Mouse (Mus musculus) left cerebral cortex, adult 2 months (tissue): ENCODE measurements around the gene Ncoa1. TPM values are rescaled to one million over a fixed set of nuclear protein-coding genes. Genes with fewer than 3 reads are reported as not detected.
A peak's percentile ranks its signal among the peaks of the same experiment; 100 is the strongest.

Experiments
- DNase-seq, 2 experiments: peaks; one replicate each; pipeline ENCODE4 v3.0.0; 2021 to 2022; ENCODE audit warnings: low spot score in 2 of 2, mixed read lengths in 1 of 2; ENCODE audit errors: extremely low spot score in 1 of 2
- H3K27ac ChIP-seq: fragments of 200-600 bp; 2 replicates; pipeline ENCODE4 v1.8.1; 2022
- H3K4me3 ChIP-seq: fragments of 200-600 bp; 2 replicates; pipeline ENCODE4 v1.8.1; 2022
- CTCF ChIP-seq: fragments of 200-600 bp; IDR thresholded peaks from 2 replicates; pipeline ENCODE4 v1.8.1; 2022; ENCODE audit warnings: antibody characterized with exemption, mild to moderate bottlenecking, moderate library complexity
- intact Hi-C: fragments of 180-260 bp; cut with DNase I; formaldehyde crosslinking; loops from one replicate; pipeline ENCODE4 v1.15.1; 2025
- total RNA-seq, 2 experiments: library from RNA; stranded (reverse); gene quantifications; 2 replicates each; pipeline ENCODE4 v1.2.3; 2021

The Ncoa1 gene
- total RNA-seq, 2 experiments from 2014 or later: 109 to 115 TPM

DNA sequence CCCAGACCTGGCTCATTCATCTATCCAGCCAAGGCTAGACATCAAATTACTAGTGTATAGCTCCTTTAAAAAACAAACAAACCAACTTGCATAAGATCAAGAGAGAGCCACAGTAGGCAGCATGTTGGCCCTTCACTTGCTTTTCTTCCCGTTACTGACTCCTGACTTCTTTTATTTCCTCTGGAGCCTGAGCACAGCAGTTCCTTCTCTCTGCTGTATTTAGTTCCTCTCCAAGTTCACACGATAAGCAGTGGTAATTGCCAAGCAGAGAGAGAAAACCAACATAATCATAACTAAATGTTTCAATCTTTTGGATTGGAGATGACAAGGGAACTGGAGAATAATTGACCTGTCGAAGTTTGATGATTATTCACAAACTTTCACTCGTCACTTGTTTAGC, 244.2 kb downstream of the Ncoa1 start:
- intact Hi-C loops: loop anchor here (5.0 to 10.0 kb wide), 2 partner anchors 242 to 805 kb away; partner anchors contain the start of genes Asxl2 and Ncoa1
- H3K27ac ChIP-seq: no peak overlapping the region
- H3K4me3 ChIP-seq: no peak overlapping the region
- no peak for TF ChIP-seq CTCF
- DNase-seq: no peak

DNA sequence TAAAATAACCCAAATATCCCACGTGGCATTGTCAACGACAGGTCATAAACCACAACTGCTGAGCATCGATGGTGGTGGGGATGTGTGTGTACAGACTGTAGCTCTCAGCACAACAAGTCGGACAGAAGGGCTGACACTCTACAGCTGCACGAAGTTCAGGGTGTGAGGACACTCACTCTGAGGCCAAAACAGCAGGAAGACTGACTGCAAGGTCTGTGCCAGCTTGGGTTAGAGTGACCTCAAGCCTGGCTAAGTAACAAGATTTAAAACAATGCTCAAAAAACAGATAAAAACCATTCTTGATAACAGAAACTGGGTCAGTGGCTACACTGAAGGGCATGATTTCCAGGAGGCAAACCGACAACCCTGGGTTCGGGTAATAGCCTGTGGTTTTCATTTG, 246.8 kb downstream of the Ncoa1 start:
- no peak for TF ChIP-seq CTCF
- H3K27ac ChIP-seq: no peak overlapping the region
- DNase-seq: no peak
- intact Hi-C loops: loop anchor here (5.0 to 10.0 kb wide), 2 partner anchors 245 to 803 kb away; partner anchors contain the start of genes Asxl2 and Ncoa1
- no peak overlapping the region for H3K4me3 ChIP-seq

- TF ChIP-seq CTCF: no peak
- Histone ChIP-seq H3K27ac (no peak overlapping the region), H3K4me3 (no peak overlapping the region)
- intact Hi-C loops: no loop called here
- no peak for DNase-seq
Measured at GRCm38 (mm10) chr12:4212908-4213307, 264.1 kb downstream of the Ncoa1 start.

DNA sequence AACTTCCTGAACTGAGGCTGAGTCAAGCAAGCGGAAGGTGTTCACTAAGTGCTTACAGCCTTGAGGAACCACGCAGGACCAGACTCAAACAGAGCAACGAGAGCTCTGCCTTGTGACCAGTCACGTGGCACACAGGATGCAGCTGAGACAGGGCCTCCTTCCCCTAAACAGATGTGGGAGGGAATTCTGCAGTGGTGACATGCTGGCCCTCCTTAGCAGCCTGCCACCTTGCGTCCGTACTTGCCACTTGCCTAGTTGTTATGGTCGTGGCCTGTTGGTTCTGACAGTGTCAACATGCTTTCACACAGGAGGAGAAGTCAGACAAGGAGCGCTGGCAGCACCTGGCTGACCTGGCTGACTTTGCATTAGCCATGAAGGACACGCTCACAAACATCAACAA, 265.8 kb downstream of the Ncoa1 start:
- no peak overlapping the region for H3K4me3 ChIP-seq
- DNase-seq: no peak
- TF ChIP-seq CTCF: no peak; the same call in 1 of the 2 replicates
- intact Hi-C loops: loop anchor here (2.0 kb wide), 1 partner anchor 104 kb away; no protein-coding TSS in a partner anchor
- H3K27ac ChIP-seq: no peak overlapping the region

DNA sequence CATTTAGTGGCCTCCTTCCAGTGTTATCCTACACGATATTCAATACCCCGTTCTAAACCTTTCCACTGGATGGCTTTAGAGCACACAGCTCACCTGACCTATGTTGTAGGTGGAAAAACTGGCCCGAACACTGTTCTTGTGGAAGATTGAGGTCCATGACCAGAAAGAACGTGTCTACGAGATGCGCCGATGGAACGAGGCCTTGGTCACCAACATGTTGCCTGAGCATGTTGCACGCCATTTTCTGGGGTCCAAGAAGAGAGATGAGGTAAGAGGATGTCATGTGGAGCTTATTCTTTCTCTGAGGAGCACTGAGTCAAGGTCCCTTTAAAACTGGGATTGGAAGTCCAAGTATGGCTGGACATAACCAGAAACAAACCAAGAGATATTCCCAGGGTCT, 267.8 kb downstream of the Ncoa1 start:
- intact Hi-C loops: loop anchor here (5.0 kb wide), 1 partner anchor 282 kb away; no protein-coding TSS in a partner anchor
- DNase-seq: no peak
- no peak overlapping the region for H3K4me3 ChIP-seq
- TF ChIP-seq CTCF: no peak
- no peak overlapping the region for H3K27ac ChIP-seq

DNA sequence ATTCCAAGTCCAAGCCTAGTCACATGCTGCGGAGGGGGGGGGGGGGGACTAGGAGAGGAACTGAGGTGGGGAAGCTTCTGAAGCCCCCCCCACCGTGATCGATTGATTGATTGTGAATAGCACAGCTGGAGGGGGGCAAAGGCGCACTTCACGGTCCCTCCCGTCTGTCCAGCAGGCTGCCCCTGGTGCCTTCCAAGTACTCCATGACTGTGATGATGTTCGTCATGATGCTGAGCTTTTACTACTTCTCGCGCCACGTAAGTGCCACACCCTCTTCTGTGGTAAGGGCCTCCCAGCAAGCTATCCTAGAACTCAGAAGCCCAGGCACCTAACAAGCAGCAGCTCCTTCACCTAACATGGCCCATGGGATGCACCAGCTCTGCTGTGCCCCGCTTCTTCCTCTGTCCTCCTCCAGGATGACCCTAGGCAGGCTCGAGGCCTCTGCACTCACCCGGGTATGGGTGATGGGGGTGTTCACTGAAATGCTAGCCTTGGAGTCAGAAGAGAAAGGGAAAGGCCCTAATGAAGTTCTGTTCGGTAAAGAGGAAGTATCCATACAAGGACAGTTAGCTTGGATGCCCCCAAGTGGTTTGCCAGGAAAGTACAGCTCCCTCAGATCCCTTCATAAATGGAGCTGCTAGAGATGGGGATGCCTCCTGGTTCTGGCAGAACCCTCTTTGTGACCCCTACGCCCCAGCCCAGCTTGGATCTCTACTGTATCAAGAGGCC, 268.4 kb downstream of the Ncoa1 start:
- peak; percentile 82 for TF ChIP-seq CTCF
- intact Hi-C loops: loop anchor here (5.0 kb wide), 1 partner anchor 281 kb away; no protein-coding TSS in a partner anchor
- DNase-seq: peak; percentile 59 to 67
- H3K4me3 ChIP-seq: no peak overlapping the region
- no peak overlapping the region for H3K27ac ChIP-seq

- Histone ChIP-seq H3K27ac (no peak overlapping the region), H3K4me3 (no peak overlapping the region)
- no peak for TF ChIP-seq CTCF
- intact Hi-C loops: loop anchor here (5.0 kb wide), 1 partner anchor 279 kb away; no protein-coding TSS in a partner anchor
- DNase-seq: peak in 1 of 2 experiments; percentile 9
Measured at GRCm38 (mm10) chr12:4206106-4206505, 270.9 kb downstream of the Ncoa1 start.

GRCm38 (mm10) chr12:4202206-4202605, 274.8 kb downstream of the Ncoa1 start:
- no peak for DNase-seq
- intact Hi-C loops: no loop called here
- TF ChIP-seq CTCF: no peak
- Histone ChIP-seq H3K4me3 (no peak overlapping the region), H3K27ac (no peak overlapping the region)

DNA sequence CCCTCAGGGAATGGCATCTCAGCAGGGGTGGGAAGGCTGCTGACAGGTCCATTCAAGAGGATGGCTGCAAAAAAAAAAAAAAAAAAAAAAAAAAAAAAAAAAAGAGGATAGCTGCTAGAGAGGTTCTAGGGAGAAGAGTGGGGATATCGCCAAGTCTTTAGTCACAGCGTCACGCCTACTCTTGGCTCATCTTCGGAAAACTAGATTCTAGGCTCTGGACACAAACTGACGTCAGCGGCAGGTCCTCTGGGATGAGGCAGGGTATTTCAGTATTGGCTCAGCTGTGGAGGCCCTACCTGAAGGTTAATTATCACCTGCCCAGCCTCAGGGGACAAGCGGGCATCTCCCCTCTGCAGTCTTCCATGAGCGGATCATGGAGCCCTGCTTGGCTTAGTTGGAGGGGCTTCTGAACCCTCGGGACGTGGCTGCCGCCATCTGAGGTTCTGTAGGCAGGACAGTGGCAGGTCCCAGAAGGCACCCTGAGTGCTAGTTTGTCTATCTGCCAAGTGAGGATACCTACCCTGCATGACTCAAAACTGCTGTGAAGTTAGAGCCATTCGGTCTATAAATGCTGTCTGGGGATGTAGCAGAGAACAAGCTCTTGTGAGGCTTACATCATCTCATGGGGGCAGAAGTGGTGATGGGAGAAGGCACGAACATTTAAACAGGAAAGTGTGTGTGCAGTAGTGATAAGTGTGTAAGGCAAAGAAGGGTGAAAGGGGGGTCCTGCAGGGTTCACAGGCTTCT, 275.4 kb downstream of the Ncoa1 start:
- intact Hi-C loops: no loop called here
- Histone ChIP-seq H3K27ac (peak overlapping the region; percentile 16; the same call in 1 of the 2 replicates), H3K4me3 (no peak overlapping the region)
- peak in 1 of 2 experiments; percentile 58 for DNase-seq
- TF ChIP-seq CTCF: no peak

- no peak for DNase-seq
- Histone ChIP-seq H3K4me3 (no peak overlapping the region), H3K27ac (no peak overlapping the region)
- no peak for TF ChIP-seq CTCF
- intact Hi-C loops: no loop called here
Measured at GRCm38 (mm10) chr12:4199271-4199670, 277.7 kb downstream of the Ncoa1 start.

- intact Hi-C loops: no loop called here
- no peak overlapping the region for H3K27ac ChIP-seq
- TF ChIP-seq CTCF: no peak
- no peak overlapping the region for H3K4me3 ChIP-seq
- no peak for DNase-seq
Measured at GRCm38 (mm10) chr12:4198702-4199101, 278.3 kb downstream of the Ncoa1 start.

Other genes starting within 250 kb of the Ncoa1 start
- 1 to 10 TPM; 8.2 to 8.7 TPM for gene Ptrhd1, start 243.2 kb downstream of the Ncoa1 start, total RNA-seq
- gene Cenpo, start 242.9 kb downstream of the Ncoa1 start, total RNA-seq: 1 to 10 TPM; 4.9 to 5.1 TPM
- 10 to 100 TPM; 69.6 to 73.0 TPM for gene Itsn2, start 115.5 kb upstream of the Ncoa1 start, total RNA-seq
- gene Gm3625, start 115.7 kb upstream of the Ncoa1 start, total RNA-seq: not detected